Mouse (Mus musculus) embryonic fibroblast, embryonic 13.5 days (primary cell): Measurements from ENCODE around the gene Nepn.

Experiments used
- CTCF ChIP-seq: IDR thresholded peaks from 2 replicates; pipeline ENCODE4 v1.5.1; 2011; ENCODE audit warnings: mild to moderate bottlenecking, control low read depth, low read length, moderate library complexity, borderline replicate concordance; ENCODE audit not compliant: insufficient read depth
- POLR2A ChIP-seq: IDR thresholded peaks from 2 replicates; pipeline ENCODE4 v1.6.1; 2011; ENCODE audit warnings: low read depth, mild to moderate bottlenecking, control low read depth, low read length, moderate library complexity

DNA sequence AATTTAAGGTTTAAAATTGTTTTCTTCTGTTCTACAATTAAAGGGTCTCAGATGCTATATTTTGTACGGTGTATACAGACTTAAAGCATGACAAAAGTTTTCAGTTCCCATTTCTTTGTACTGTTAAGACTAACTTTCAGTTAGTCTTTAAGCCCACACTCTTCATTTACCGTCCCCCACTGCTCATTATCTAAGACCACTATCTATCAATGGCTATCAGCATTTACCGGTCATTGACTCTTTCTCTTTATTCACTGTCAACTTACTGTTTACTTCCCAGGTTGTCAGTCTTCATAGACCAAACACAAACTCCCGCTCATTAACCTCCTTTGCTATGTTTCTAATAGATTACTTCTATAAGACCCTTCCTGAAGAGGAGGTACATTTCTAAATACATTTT lies 1.6 kb upstream of the Nepn start:
- TF ChIP-seq CTCF, result no peak
- no peak for TF ChIP-seq POLR2A
